Mouse (Mus musculus) megakaryocyte, embryonic 14.5 days (primary cell): ENCODE results near the gene Arhgap19.

Source experiments
- FLI1 ChIP-seq: IDR thresholded peaks from 2 replicates; pipeline ENCODE4 v1.6.1; 2012; ENCODE audit warnings: low read length, inconsistent platforms, mixed read lengths
- GATA1 ChIP-seq: IDR thresholded peaks from 3 replicates; pipeline ENCODE4 v1.6.1; 2012; ENCODE audit warnings: mixed read lengths, low read length, inconsistent platforms, borderline replicate concordance

GRCm38 (mm10) chr19:41844345-41844744, 42.5 kb upstream of the Arhgap19 start:
- TF ChIP-seq GATA1 (no peak), FLI1 (no peak)
